Mouse (Mus musculus) MEL (cell line): ENCODE data around the gene Atp5k. TPM values are rescaled to one million over a fixed set of nuclear protein-coding genes. Genes with fewer than 3 reads are reported as not detected.

Source experiments
- DNase-seq: peaks from one replicate; pipeline ENCODE4 v3.0.0; 2011; ENCODE audit warnings: low read depth, low spot score
- H3K27ac ChIP-seq: 2 replicates; pipeline ENCODE4 v1.5.1; 2012; ENCODE audit warnings: low read depth, mild to moderate bottlenecking, control low read depth, low read length, moderate library complexity; ENCODE audit not compliant: control insufficient read depth
- H3K27me3 ChIP-seq, 2 experiments: fragments of 150-350 bp in 1 of 2; sonication (generic) in 1 of 2; 2 replicates each; pipeline ENCODE4 v1.6.1; 2012; ENCODE audit warnings: low read length in 2 of 2, mild to moderate bottlenecking in 2 of 2, improper control_type of control experiment in 1 of 2, moderate library complexity in 1 of 2; ENCODE audit not compliant: insufficient read depth in 2 of 2, control insufficient read depth in 1 of 2
- H3K36me3 ChIP-seq, 2 experiments: 2 replicates each; pipeline ENCODE4 v1.6.1; 2012 to 2014; ENCODE audit warnings: low read length in 2 of 2, improper control_type of control experiment in 1 of 2, inconsistent platforms in 1 of 2, mild to moderate bottlenecking in 1 of 2; ENCODE audit not compliant: insufficient read depth in 2 of 2, control insufficient read depth in 1 of 2
- H3K4me1 ChIP-seq, 2 experiments: fragments of 150-350 bp in 1 of 2; sonication (generic) in 1 of 2; 2 replicates each; pipeline ENCODE4 v1.6.1; 2012; ENCODE audit warnings: low read length in 2 of 2, improper control_type of control experiment in 1 of 2, mild to moderate bottlenecking in 1 of 2; ENCODE audit not compliant: insufficient read depth in 2 of 2, control insufficient read depth in 1 of 2
- H3K4me3 ChIP-seq, 2 experiments: fragments of 150-350 bp in 1 of 2; sonication (generic) in 1 of 2; 2 replicates each; pipeline ENCODE4 v1.5.1; 2012; ENCODE audit warnings: low read depth in 2 of 2, low read length in 2 of 2, mild to moderate bottlenecking in 2 of 2, moderate library complexity in 2 of 2, control low read depth in 1 of 2, improper control_type of control experiment in 1 of 2; ENCODE audit not compliant: control insufficient read depth in 1 of 2, insufficient read depth in 1 of 2
- H3K79me2 ChIP-seq: 2 replicates; pipeline ENCODE4 v1.6.1; 2012; ENCODE audit warnings: mild to moderate bottlenecking, low read length, moderate library complexity; ENCODE audit not compliant: control insufficient read depth, poor library complexity, insufficient read depth
- H3K9ac ChIP-seq: 2 replicates; pipeline ENCODE4 v1.6.1; 2012; ENCODE audit warnings: low read depth, mild to moderate bottlenecking, control low read depth, low read length, moderate library complexity; ENCODE audit not compliant: control insufficient read depth, poor library complexity, severe bottlenecking
- H3K9me3 ChIP-seq: fragments of 150-350 bp; sonication (generic); replicated peaks from 2 replicates; pipeline ENCODE4 v1.6.1; 2012; ENCODE audit warnings: mild to moderate bottlenecking, low read length, improper control_type of control experiment, moderate library complexity; ENCODE audit not compliant: insufficient read depth
- CHD2 ChIP-seq: IDR thresholded peaks from 2 replicates; pipeline ENCODE4 v1.6.1; 2011; ENCODE audit warnings: low read length, improper control_type of control experiment
- E2F4 ChIP-seq: IDR thresholded peaks from 2 replicates; pipeline ENCODE4 v1.6.1; 2011; ENCODE audit warnings: low read depth, low read length, improper control_type of control experiment, borderline replicate concordance
- ELF1 ChIP-seq: IDR thresholded peaks from 2 replicates; pipeline ENCODE4 v1.6.1; 2014; ENCODE audit warnings: low read depth, mild to moderate bottlenecking, inconsistent platforms, low read length, improper control_type of control experiment, moderate library complexity
- ETS1 ChIP-seq: IDR thresholded peaks from 2 replicates; pipeline ENCODE4 v1.6.1; 2012; ENCODE audit warnings: low read depth, mild to moderate bottlenecking, inconsistent platforms, low read length, improper control_type of control experiment, moderate library complexity
- GABPA ChIP-seq: IDR thresholded peaks from 2 replicates; pipeline ENCODE4 v1.6.1; 2012; ENCODE audit warnings: low read depth, mild to moderate bottlenecking, inconsistent platforms, low read length, improper control_type of control experiment, moderate library complexity
- GATA1 ChIP-seq: IDR thresholded peaks from 2 replicates; pipeline ENCODE4 v1.6.1; 2011; ENCODE audit warnings: low read depth, low read length, improper control_type of control experiment
- HCFC1 ChIP-seq: IDR thresholded peaks from 2 replicates; pipeline ENCODE4 v1.6.1; 2012; ENCODE audit warnings: low read depth, mild to moderate bottlenecking, inconsistent platforms, low read length, improper control_type of control experiment, moderate library complexity
- JUND ChIP-seq: IDR thresholded peaks from 2 replicates; pipeline ENCODE4 v1.6.1; 2011; ENCODE audit warnings: low read depth, mild to moderate bottlenecking, improper control_type of control experiment, low read length
- MYB ChIP-seq: IDR thresholded peaks from 2 replicates; pipeline ENCODE4 v1.6.1; 2011; ENCODE audit warnings: mild to moderate bottlenecking, low read depth, low read length, improper control_type of control experiment
- NELFE ChIP-seq: IDR thresholded peaks from 2 replicates; pipeline ENCODE4 v1.6.1; 2011; ENCODE audit warnings: low read depth, low read length, improper control_type of control experiment
- RCOR1 ChIP-seq: IDR thresholded peaks from 2 replicates; pipeline ENCODE4 v1.6.1; 2012; ENCODE audit warnings: low read depth, mild to moderate bottlenecking, inconsistent platforms, low read length, improper control_type of control experiment
- SMC3 ChIP-seq: IDR thresholded peaks from 2 replicates; pipeline ENCODE4 v1.6.1; 2011; ENCODE audit warnings: low read depth, low read length, improper control_type of control experiment
- TCF12 ChIP-seq: IDR thresholded peaks from 2 replicates; pipeline ENCODE4 v1.6.1; 2014; ENCODE audit warnings: low read depth, mild to moderate bottlenecking, inconsistent platforms, low read length, improper control_type of control experiment, moderate library complexity
- USF1 ChIP-seq: IDR thresholded peaks from 2 replicates; pipeline ENCODE4 v1.6.1; 2014; ENCODE audit warnings: low read depth, mild to moderate bottlenecking, inconsistent platforms, low read length, improper control_type of control experiment, moderate library complexity
- USF2 ChIP-seq, 2 experiments: IDR thresholded peaks; 2 replicates each; pipeline ENCODE4 v1.6.1; 2011 to 2012; ENCODE audit warnings: improper control_type of control experiment in 2 of 2, low read length in 2 of 2, borderline replicate concordance in 1 of 2, inconsistent platforms in 1 of 2, low read depth in 1 of 2, mild to moderate bottlenecking in 1 of 2; ENCODE audit not compliant: insufficient read depth in 1 of 2
- ZC3H11A ChIP-seq: IDR thresholded peaks from 2 replicates; pipeline ENCODE4 v1.6.1; 2012; ENCODE audit warnings: low read depth, mild to moderate bottlenecking, inconsistent platforms, low read length, improper control_type of control experiment
- ZKSCAN1 ChIP-seq: IDR thresholded peaks from 2 replicates; pipeline ENCODE4 v1.6.1; 2012; ENCODE audit warnings: low read depth, mild to moderate bottlenecking, inconsistent platforms, low read length, improper control_type of control experiment, moderate library complexity
- ZNF384 ChIP-seq: IDR thresholded peaks from 2 replicates; pipeline ENCODE4 v1.6.1; 2012; ENCODE audit warnings: low read depth, mild to moderate bottlenecking, inconsistent platforms, low read length, improper control_type of control experiment
- polyA plus RNA-seq, 2 experiments: library from polyadenylated mRNA; stranded (reverse) in 1 of 2; unstranded in 1 of 2; fragments of >175 nt in 1 of 2; fragments of >200 nt in 1 of 2; gene quantifications; 2 replicates each; pipeline versions ENCODE4 v1.2.1 to v1.2.4; 2012; ENCODE audit warnings: low replicate concordance in 2 of 2, low read depth in 1 of 2; ENCODE audit not compliant: insufficient read length in 2 of 2, insufficient read depth in 1 of 2, missing spikeins in 1 of 2
- total RNA-seq: library from RNA; depleted of rRNA; stranded (reverse); fragments of 300-350 nt; gene quantifications from 2 replicates; pipeline ENCODE4 v1.2.3, GENCODE M21; 2012; rRNA removed

The Atp5k gene
- total and polyA plus RNA-seq, 3 experiments: 329 to 801 TPM; not detected in 1

- no peak for DNase-seq
- H3K9ac ChIP-seq: no peak overlapping the region
- H3K79me2 ChIP-seq: no peaks in the 10 kb centered on the region
- H3K36me3 ChIP-seq: no peaks in the 10 kb centered on the region
- H3K4me3 ChIP-seq: no peak overlapping the region
- peaks cover 0 to 2% of the 10 kb centered on the region in 2 experiments; a peak in 1 of 4 replicates for H3K27me3 ChIP-seq
- no peak overlapping the region for H3K27ac ChIP-seq
- H3K4me1 ChIP-seq: peaks cover 0 to 3% of the 10 kb centered on the region in 2 experiments; a peak in 1 of 4 replicates
- TF ChIP-seq ZNF384: no peak
- TF ChIP-seq USF1: no peak
- no peak for TF ChIP-seq SMC3
- TF ChIP-seq GATA1: no peak
- no peak for TF ChIP-seq USF2 (IDR thresholded peaks at IDR 0.05; ENCODE audit: borderline replicate concordance in 1 of 2, insufficient read depth in 1 of 2, low read depth in 1 of 2, low read length in 2 of 2)
- no peak for TF ChIP-seq GABPA
- TF ChIP-seq ETS1: no peak
- TF ChIP-seq CHD2: no peak
- TF ChIP-seq JUND: no peak
- no peak for TF ChIP-seq ELF1
- no peak for TF ChIP-seq RCOR1
- no peak for TF ChIP-seq TCF12
- TF ChIP-seq HCFC1: no peak
- no peak for TF ChIP-seq ZC3H11A
- H3K9me3 ChIP-seq: no peaks in the 10 kb centered on the region
These were observed 47.8 kb downstream of the Atp5k start for GRCm38 (mm10) chr5:108386449-108386848.

- H3K36me3 ChIP-seq: no peaks in the 10 kb centered on the region
- H3K4me3 ChIP-seq: no peak overlapping the region
- H3K4me1 ChIP-seq: peaks cover 0 to 3% of the 10 kb centered on the region in 2 experiments; a peak in 1 of 4 replicates
- DNase-seq: no peak
- TF ChIP-seq ZKSCAN1: no peak
- no peak for TF ChIP-seq TCF12
- no peak for TF ChIP-seq RCOR1
- no peak for TF ChIP-seq MYB
- TF ChIP-seq E2F4: no peak
- no peak for TF ChIP-seq NELFE
- H3K9ac ChIP-seq: no peak overlapping the region
- no peaks in the 10 kb centered on the region for H3K79me2 ChIP-seq
- no peaks in the 10 kb centered on the region for H3K9me3 ChIP-seq
- no peak overlapping the region for H3K27ac ChIP-seq
- peaks cover 0 to 2% of the 10 kb centered on the region in 2 experiments; a peak in 1 of 4 replicates for H3K27me3 ChIP-seq
These were observed 48.6 kb downstream of the Atp5k start for GRCm38 (mm10) chr5:108385632-108386031.

Other genes starting within 250 kb of the Atp5k start
- gene Dr1, start 165.6 kb downstream of the Atp5k start, total RNA-seq: 32.5 and 36.3 TPM in 2 replicates
- 10 to 100 TPM in 1 of 2 experiments, not detected in 1; 47.2 TPM for gene Dr1, start 165.6 kb downstream of the Atp5k start, polyA plus RNA-seq
- 8.9 and 11.2 TPM in 2 replicates for gene Pigg, start 121.8 kb downstream of the Atp5k start, total RNA-seq
- 1 to 10 TPM in 1 of 2 experiments, not detected in 1; 6.7 TPM for gene Pigg, start 121.8 kb downstream of the Atp5k start, polyA plus RNA-seq
- gene Gm42517, start 66.5 kb downstream of the Atp5k start, total RNA-seq: not detected in 2 replicates
- not detected for gene Gm42517, start 66.5 kb downstream of the Atp5k start, polyA plus RNA-seq
- 0.12 TPM in 1 of 2 replicates, not detected in the other for gene Pde6b, start 46.1 kb downstream of the Atp5k start, total RNA-seq
- under 1 TPM in 1 of 2 experiments, not detected in 1; 0.07 TPM for gene Pde6b, start 46.1 kb downstream of the Atp5k start, polyA plus RNA-seq
- gene Mfsd7a, start 14.4 kb upstream of the Atp5k start, total RNA-seq: not detected in 2 replicates
- not detected for gene Mfsd7a, start 14.4 kb upstream of the Atp5k start, polyA plus RNA-seq
- gene Pcgf3, start 26.8 kb upstream of the Atp5k start, total RNA-seq: 7.3 and 7.4 TPM in 2 replicates
- gene Pcgf3, start 26.8 kb upstream of the Atp5k start, polyA plus RNA-seq: 10 to 100 TPM in 1 of 2 experiments, not detected in 1; 26.4 TPM
- gene Cplx1, start 115.6 kb upstream of the Atp5k start, total RNA-seq: not detected in 2 replicates
- not detected for gene Cplx1, start 115.6 kb upstream of the Atp5k start, polyA plus RNA-seq
- 48.5 and 54.9 TPM in 2 replicates for gene Gak, start 195.3 kb upstream of the Atp5k start, total RNA-seq
- 10 to 100 TPM in 1 of 2 experiments, not detected in 1; 76.4 TPM for gene Gak, start 195.3 kb upstream of the Atp5k start, polyA plus RNA-seq
- 19.3 and 22.1 TPM in 2 replicates for gene Tmem175, start 195.3 kb upstream of the Atp5k start, total RNA-seq
- 10 to 100 TPM in 1 of 2 experiments, not detected in 1; 39.2 TPM for gene Tmem175, start 195.3 kb upstream of the Atp5k start, polyA plus RNA-seq
- 1.5 and 1.9 TPM in 2 replicates for gene Idua, start 225.9 kb upstream of the Atp5k start, total RNA-seq
- gene Idua, start 225.9 kb upstream of the Atp5k start, polyA plus RNA-seq: 1 to 10 TPM in 1 of 2 experiments, not detected in 1; 9.5 TPM
- 10.5 and 11.3 TPM in 2 replicates for gene Dgkq, start 235.2 kb upstream of the Atp5k start, total RNA-seq
- gene Dgkq, start 235.2 kb upstream of the Atp5k start, polyA plus RNA-seq: 10 to 100 TPM in 1 of 2 experiments, not detected in 1; 11.3 TPM
- gene Slc26a1, start 241.1 kb upstream of the Atp5k start, total RNA-seq: 31.2 and 33.9 TPM in 2 replicates
- gene Slc26a1, start 241.1 kb upstream of the Atp5k start, polyA plus RNA-seq: 10 to 100 TPM in 1 of 2 experiments, not detected in 1; 29.6 TPM